Mouse (Mus musculus): ENCODE measurements around the gene Trim58. TPM values are rescaled to one million over a fixed set of nuclear protein-coding genes. Genes with fewer than 3 reads are reported as not detected.

Gene Trim58
- polyA plus RNA-seq, 1 experiment: 5.7 TPM

- H3K4me1 ChIP-seq (ENCODE audit: control insufficient read depth): peaks cover 75% of the 10 kb centered on the region
- peaks cover 17% of the 10 kb centered on the region for H3K36me3 ChIP-seq (ENCODE audit: control insufficient read depth)
- TF ChIP-seq GATA1 (IDR thresholded peaks at IDR 0.05; ENCODE audit: low read length): no peak
- TF ChIP-seq TAL1 (IDR thresholded peaks at IDR 0.05; ENCODE audit: low read length): no peak
- H3K27me3 ChIP-seq (ENCODE audit: control insufficient read depth): peaks cover 8% of the 10 kb centered on the region
- no peak overlapping the region for H3K4me3 ChIP-seq (replicated peaks)
- H3K9me3 ChIP-seq (ENCODE audit: control insufficient read depth, low read length): peaks cover 1% of the 10 kb centered on the region
Observed at GRCm38 (mm10) chr11:58638176-58638701, 2.0 kb upstream of the Trim58 start.

- Histone ChIP-seq H3K4me1 (ENCODE audit: control insufficient read depth) (peaks cover 85% of the 10 kb centered on the region), H3K9me3 (ENCODE audit: control insufficient read depth, low read length) (peaks cover 4% of the 10 kb centered on the region), H3K4me3 (replicated peaks) (peak overlapping the region; percentile 89), H3K27me3 (ENCODE audit: control insufficient read depth) (peaks cover 6% of the 10 kb centered on the region), H3K36me3 (ENCODE audit: control insufficient read depth) (peaks cover 45% of the 10 kb centered on the region)
- peak; percentile 60 for TF ChIP-seq GATA1 (IDR thresholded peaks at IDR 0.05; ENCODE audit: low read length)
- peak; percentile 35; the same call in 2 of the 3 replicates for TF ChIP-seq TAL1 (IDR thresholded peaks at IDR 0.05; ENCODE audit: low read length)
Observed at GRCm38 (mm10) chr11:58641057-58641456, 792 bp downstream of the Trim58 start.

GRCm38 (mm10) chr11:58641638-58642358, 1.5 kb downstream of the Trim58 start:
- Histone ChIP-seq H3K4me1 (ENCODE audit: control insufficient read depth) (peaks cover 81% of the 10 kb centered on the region), H3K27me3 (ENCODE audit: control insufficient read depth) (peaks cover 6% of the 10 kb centered on the region), H3K9me3 (ENCODE audit: control insufficient read depth, low read length) (peaks cover 4% of the 10 kb centered on the region), H3K4me3 (replicated peaks) (peak overlapping the region; percentile 89), H3K36me3 (ENCODE audit: control insufficient read depth) (peaks cover 52% of the 10 kb centered on the region)
- TF ChIP-seq TAL1 (IDR thresholded peaks at IDR 0.05; ENCODE audit: low read length): peak; percentile 94
- peak; percentile 83 for TF ChIP-seq GATA1 (IDR thresholded peaks at IDR 0.05; ENCODE audit: low read length)

GRCm38 (mm10) chr11:58643350-58643749, 3.1 kb downstream of the Trim58 start:
- H3K9me3 ChIP-seq (ENCODE audit: control insufficient read depth, low read length): peaks cover 4% of the 10 kb centered on the region
- peaks cover 68% of the 10 kb centered on the region for H3K36me3 ChIP-seq (ENCODE audit: control insufficient read depth)
- TF ChIP-seq TAL1 (IDR thresholded peaks at IDR 0.05; ENCODE audit: low read length) (no peak), GATA1 (IDR thresholded peaks at IDR 0.05; ENCODE audit: low read length) (peak; percentile 66; the same call in 1 of the 2 replicates)
- H3K4me1 ChIP-seq (ENCODE audit: control insufficient read depth): peaks cover 70% of the 10 kb centered on the region
- H3K4me3 ChIP-seq (replicated peaks): peak overlapping the region; percentile 89
- peaks cover 6% of the 10 kb centered on the region for H3K27me3 ChIP-seq (ENCODE audit: control insufficient read depth)

- Histone ChIP-seq H3K9me3 (ENCODE audit: control insufficient read depth, low read length) (no peaks in the 10 kb centered on the region), H3K27me3 (ENCODE audit: control insufficient read depth) (0 out of 2 replicates have a peak, but pooled peaks cover 2% of the 10 kb centered on the region), H3K4me3 (replicated peaks) (no peak overlapping the region), H3K4me1 (ENCODE audit: control insufficient read depth) (peaks cover 2% of the 10 kb centered on the region; the same call in 1 of the 2 replicates), H3K36me3 (ENCODE audit: control insufficient read depth) (peaks cover 46% of the 10 kb centered on the region)
- TF ChIP-seq TAL1 (IDR thresholded peaks at IDR 0.05; ENCODE audit: low read length) (no peak), GATA1 (IDR thresholded peaks at IDR 0.05; ENCODE audit: low read length) (no peak)
Observed at GRCm38 (mm10) chr11:58655151-58655550, 14.9 kb downstream of the Trim58 start.

- Histone ChIP-seq H3K4me1 (ENCODE audit: control insufficient read depth) (no peaks in the 10 kb centered on the region), H3K9me3 (ENCODE audit: control insufficient read depth, low read length) (no peaks in the 10 kb centered on the region), H3K4me3 (replicated peaks) (no peak within 1 kb of the TSS), H3K27me3 (ENCODE audit: control insufficient read depth) (0 out of 2 replicates have a peak, but pooled peaks cover 2% of the 10 kb centered on the region), H3K36me3 (ENCODE audit: control insufficient read depth) (peaks cover 14% of the 10 kb centered on the region)
- no peak for TF ChIP-seq TAL1 (IDR thresholded peaks at IDR 0.05; ENCODE audit: low read length)
- no peak for TF ChIP-seq GATA1 (IDR thresholded peaks at IDR 0.05; ENCODE audit: low read length)
Observed at GRCm38 (mm10) chr11:58658596-58658995, 18.3 kb downstream of the Trim58 start, which contains the start of gene Olfr322. Olfr322 (plus strand) TSS chr11:58658782.

GRCm38 (mm10) chr11:58669252-58669651, 29.0 kb downstream of the Trim58 start:
- Histone ChIP-seq H3K9me3 (ENCODE audit: control insufficient read depth, low read length) (no peaks in the 10 kb centered on the region), H3K4me1 (ENCODE audit: control insufficient read depth) (no peaks in the 10 kb centered on the region), H3K27me3 (ENCODE audit: control insufficient read depth) (no peaks in the 10 kb centered on the region), H3K4me3 (replicated peaks) (no peak overlapping the region), H3K36me3 (ENCODE audit: control insufficient read depth) (no peaks in the 10 kb centered on the region)
- no peak for TF ChIP-seq TAL1 (IDR thresholded peaks at IDR 0.05; ENCODE audit: low read length)
- no peak for TF ChIP-seq GATA1 (IDR thresholded peaks at IDR 0.05; ENCODE audit: low read length)

- Histone ChIP-seq H3K27me3 (ENCODE audit: control insufficient read depth) (no peaks in the 10 kb centered on the region), H3K4me3 (replicated peaks) (no peak overlapping the region), H3K4me1 (ENCODE audit: control insufficient read depth) (no peaks in the 10 kb centered on the region), H3K9me3 (ENCODE audit: control insufficient read depth, low read length) (no peaks in the 10 kb centered on the region), H3K36me3 (ENCODE audit: control insufficient read depth) (no peaks in the 10 kb centered on the region)
- TF ChIP-seq GATA1 (IDR thresholded peaks at IDR 0.05; ENCODE audit: low read length): no peak
- TF ChIP-seq TAL1 (IDR thresholded peaks at IDR 0.05; ENCODE audit: low read length): no peak
Observed at GRCm38 (mm10) chr11:58671825-58672224, 31.6 kb downstream of the Trim58 start.

GRCm38 (mm10) chr11:58680799-58681198, 40.5 kb downstream of the Trim58 start, which contains the start of gene Olfr320:
Olfr320 (plus strand) TSS chr11:58681099.
- Histone ChIP-seq H3K36me3 (ENCODE audit: control insufficient read depth) (no peaks in the 10 kb centered on the region), H3K4me3 (replicated peaks) (no peak within 1 kb of the TSS), H3K27me3 (ENCODE audit: control insufficient read depth) (no peaks in the 10 kb centered on the region), H3K4me1 (ENCODE audit: control insufficient read depth) (no peaks in the 10 kb centered on the region), H3K9me3 (ENCODE audit: control insufficient read depth, low read length) (no peaks in the 10 kb centered on the region)
- TF ChIP-seq TAL1 (IDR thresholded peaks at IDR 0.05; ENCODE audit: low read length): no peak
- no peak for TF ChIP-seq GATA1 (IDR thresholded peaks at IDR 0.05; ENCODE audit: low read length)

Measured in erythroblast, embryonic 14.5 days (primary cell).